Mouse (Mus musculus) lung, postnatal 25 days (tissue): ENCODE data around the gene Mettl7a2.
"Not testable (repeated sequence)": the region's sequence is repeated elsewhere in the genome, so short reads cannot be mapped to it uniquely, and the experiment has no call there.

Experiments
- DNase-seq: peaks from one replicate; pipeline ENCODE4 v3.0.0; 2022; ENCODE audit warnings: low spot score

The Mettl7a2 gene

GRCm38 (mm10) chr15:100337847-100338246, 15.2 kb upstream of the Mettl7a2 start:
- DNase-seq, result peak; percentile 79

DNA sequence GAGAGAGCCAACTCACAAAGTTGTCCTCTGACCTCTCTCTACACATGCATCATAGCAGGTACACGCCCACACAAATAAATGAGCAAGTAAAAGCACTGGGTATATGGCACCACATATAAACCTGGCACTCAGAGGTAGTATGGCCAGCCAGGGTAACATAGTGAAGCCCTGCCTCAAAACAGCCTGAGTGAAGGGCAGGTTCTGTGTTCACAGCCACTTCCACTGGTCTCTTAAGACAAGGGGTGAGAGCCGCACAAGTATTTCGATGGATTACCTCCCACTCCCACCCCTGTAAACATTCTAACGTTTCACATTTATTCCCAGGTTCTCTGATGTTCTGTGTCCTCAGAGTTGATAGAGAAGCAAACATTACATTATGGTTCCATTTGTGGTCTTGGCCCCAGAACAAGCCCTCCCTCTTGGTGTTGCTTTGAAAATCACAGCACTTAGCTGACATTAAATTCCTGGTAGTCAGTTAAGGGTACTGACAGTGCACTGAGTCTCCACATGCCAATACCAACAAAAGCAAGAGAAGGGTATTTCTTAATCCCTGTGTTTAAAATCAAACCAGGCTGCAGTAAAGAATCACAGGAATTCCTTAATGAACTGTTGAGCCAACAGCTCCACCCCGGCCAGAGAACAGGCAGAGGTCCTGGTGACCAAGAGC, 11.6 kb upstream of the Mettl7a2 start:
- DNase-seq, result peak; percentile 69

DNA sequence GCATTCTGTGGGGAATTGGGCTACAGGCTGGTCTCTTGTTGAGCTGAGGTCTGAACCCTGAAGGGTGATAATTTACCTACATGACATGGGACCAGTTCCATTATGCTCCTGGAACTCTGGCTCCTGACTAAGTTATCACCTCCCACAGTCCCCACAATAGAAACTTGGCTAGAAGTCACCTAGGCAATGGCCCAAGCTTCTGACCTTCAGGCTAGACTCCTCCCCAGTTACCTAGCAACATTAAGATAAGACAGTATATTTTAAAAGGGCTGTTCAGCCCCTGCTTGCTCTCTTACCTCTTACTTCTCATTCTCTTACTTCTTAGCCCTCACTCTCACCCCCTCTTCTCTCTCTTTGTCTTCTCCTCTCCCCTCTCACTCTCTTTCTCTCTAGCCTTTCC, 7.5 kb upstream of the Mettl7a2 start:
- no peak for DNase-seq

- DNase-seq, result no peak
Measured at GRCm38 (mm10) chr15:100346761-100347160, 6.2 kb upstream of the Mettl7a2 start.

DNA sequence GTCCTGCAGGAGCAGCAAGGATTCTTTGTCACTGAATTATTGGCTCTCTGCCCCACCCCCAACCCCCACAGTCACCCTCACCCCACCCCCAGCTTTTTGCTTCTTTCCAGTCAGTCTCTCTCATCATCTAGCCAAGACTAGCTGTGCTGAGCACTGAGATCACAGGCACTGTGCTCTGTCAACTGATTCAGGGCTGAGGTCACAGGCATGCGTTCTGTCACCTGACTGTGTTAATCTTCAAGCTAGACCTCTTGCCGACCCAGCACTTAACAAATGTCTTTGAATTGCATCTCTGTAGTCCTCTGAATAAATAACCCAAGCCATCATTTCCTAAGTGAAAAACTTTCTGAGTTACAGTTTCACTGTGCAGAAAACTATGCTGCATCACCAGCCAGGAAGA, 3.5 kb upstream of the Mettl7a2 start:
- no peak for DNase-seq

DNA sequence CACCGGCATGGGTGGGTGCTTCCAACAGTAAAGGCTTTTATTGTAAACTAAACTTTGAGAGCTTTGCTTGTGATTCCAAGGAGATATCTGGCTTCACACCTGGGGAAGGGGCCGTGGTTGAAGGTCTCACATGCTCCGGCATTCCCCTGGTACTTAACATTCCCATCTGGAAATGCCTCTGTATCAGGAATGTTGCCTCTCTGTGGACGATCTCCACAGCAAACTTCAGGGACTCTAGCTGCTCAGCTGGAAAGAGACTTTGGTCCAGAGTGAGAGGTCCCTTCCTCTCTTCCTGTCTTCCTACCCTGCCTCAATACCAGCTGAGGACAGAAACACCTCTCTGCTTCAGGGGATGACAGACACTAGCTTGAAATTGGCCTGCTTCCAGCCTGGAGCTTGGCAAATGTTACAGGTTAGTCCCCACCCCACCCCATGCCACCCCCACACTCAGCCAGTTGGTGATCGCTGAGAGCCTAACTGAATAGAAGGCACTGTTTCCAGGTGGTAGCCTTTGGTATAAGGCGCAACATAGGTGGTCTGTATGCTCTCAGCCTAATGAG, 1.4 kb upstream of the Mettl7a2 start:
- DNase-seq, result no peak

DNA sequence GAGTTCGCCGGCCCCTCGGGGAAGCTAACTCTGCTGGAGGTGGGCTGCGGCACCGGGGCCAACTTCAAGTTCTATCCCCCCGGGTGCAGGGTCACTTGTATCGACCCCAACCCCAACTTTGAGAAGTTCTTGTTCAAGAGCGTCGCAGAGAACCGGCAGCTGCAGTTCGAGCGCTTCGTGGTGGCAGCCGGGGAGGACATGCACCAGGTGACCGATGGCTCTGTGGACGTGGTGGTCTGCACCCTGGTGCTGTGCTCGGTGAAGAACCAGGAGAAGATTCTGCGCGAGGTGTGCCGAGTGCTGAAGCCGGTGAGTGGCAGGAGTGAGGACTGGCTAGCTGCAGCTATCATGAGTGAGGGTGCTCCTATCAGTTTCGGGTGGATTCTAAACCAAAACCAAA, 399 bp downstream of the Mettl7a2 start:
- DNase-seq, result not testable (repeated sequence)

GRCm38 (mm10) chr15:100355876-100356275, 2.9 kb downstream of the Mettl7a2 start:
- no peak for DNase-seq

GRCm38 (mm10) chr15:100364242-100364641, 11.2 kb downstream of the Mettl7a2 start, which contains the start of gene Higd1c:
Gene Higd1c, plus strand, starts transcription at chr15:100364542.
- no peak for DNase-seq

GRCm38 (mm10) chr15:100365967-100366366, 13.0 kb downstream of the Mettl7a2 start:
- DNase-seq, result not testable (repeated sequence)

DNA sequence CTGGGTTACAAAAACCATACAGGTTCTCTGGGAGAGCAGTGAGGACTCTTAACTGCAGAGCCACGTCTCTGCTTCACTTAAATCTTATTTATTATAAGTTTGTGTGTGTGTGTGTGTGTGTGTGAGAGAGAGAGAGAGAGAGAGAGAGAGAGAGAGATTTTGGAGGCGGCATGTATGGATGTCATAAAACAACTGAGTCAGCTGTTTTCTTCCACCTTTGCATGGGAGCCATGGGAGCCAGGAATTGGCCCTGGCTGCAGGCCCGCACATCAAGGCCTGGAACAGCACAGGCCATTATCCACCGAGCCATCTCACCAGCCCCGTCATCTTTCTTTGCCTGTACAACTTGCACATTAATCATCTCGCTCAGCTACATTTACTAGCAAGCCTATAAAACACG, 14.1 kb downstream of the Mettl7a2 start:
- DNase-seq, result no peak

DNA sequence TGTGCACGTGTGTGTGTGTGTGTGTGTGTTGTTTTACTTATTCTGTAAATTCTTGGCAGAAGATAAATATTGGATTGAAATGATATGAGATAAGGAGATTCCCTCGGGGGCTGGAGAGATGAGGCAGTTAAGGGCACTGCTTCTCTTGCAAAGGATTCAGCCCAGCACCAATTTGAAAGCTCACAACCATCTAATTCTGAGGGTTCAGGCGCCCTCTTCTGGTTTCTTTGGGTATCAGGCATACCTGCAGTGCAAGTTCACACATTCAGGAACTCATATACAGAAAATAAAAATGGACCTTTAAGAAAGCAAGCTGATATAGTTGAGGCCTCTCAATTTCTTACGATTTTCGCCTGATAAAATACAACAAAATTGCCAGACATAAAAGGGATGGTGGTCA, 22.1 kb downstream of the Mettl7a2 start:
- peak; percentile 74 for DNase-seq

DNA sequence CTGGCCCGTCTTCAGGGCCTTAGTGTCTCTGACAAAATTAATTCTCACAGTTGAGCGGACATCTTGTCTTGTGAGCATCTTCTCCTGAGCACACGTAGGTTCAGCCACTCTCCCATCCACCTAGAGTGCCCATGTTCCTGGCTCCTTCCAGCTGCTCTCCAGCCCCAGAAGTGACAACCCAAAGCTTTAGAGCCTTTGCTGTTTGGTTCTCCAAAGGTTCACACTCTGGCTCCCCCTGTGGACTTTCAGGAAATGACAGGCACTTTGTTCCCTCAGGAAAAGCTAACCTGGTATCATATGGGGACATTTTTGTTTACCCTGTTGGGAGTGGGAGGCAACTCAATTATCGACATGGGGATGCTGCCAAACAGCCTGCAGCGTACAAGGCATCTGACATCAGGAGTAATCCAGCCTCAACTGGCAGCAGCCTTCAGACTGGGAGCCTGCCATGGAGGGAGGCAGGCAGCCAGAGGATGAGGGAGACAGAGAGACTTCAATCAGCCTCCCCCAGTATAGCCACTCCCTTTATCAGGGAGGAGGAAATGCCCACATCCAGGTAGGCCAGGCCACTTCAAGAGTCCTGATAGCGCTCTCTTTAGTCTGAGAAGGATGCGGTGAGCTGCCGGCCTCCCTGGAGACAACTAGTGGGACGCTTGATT, 25.0 kb downstream of the Mettl7a2 start:
- not testable (repeated sequence) for DNase-seq

DNA sequence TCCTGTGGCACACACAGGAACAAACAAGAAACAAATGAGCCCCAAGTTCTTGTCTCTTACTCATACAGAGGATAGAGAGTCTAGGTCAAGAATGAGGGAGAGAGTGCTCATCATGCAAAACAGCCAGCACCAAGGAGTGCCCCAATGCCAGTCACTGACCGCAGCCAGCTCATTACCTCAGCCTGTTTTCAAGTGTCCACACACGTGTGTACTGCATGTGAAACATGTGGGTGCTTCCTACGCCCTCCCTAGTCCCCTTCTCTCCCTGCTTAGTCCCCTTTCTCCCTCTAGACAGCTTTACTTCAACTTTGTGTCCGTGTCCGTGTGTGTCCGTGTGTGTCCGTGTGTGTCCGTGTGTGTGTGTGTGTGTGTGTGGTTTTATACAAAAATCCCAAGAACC, 26.7 kb downstream of the Mettl7a2 start:
- no peak for DNase-seq

DNA sequence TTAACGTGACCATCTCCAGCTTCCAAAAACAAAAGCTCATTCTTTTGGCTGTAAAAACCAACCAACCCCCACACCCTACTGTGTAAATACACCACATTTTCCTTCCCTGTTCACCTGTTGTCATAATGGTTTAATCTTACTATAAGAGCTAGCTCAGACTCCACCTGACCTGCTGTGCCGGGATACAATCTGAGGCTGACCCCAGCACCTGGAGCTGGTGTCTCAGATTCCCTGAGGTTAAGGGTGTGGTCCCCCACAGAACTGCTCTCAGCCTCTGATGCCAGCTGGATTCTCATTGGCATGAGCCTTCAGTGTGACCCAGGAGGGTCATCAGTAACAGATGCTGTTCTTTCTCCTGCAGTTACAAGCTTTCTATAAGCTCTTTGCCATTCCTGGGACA, 27.1 kb downstream of the Mettl7a2 start:
- no peak for DNase-seq

GRCm38 (mm10) chr15:100385705-100386104, 32.7 kb downstream of the Mettl7a2 start:
- DNase-seq, result no peak

GRCm38 (mm10) chr15:100387544-100388223, 34.7 kb downstream of the Mettl7a2 start:
- peak; percentile 44 for DNase-seq

- no peak for DNase-seq
Measured at GRCm38 (mm10) chr15:100388224-100388835, 35.3 kb downstream of the Mettl7a2 start.

- no peak for DNase-seq
Measured at GRCm38 (mm10) chr15:100388886-100389285, 35.9 kb downstream of the Mettl7a2 start.

DNA sequence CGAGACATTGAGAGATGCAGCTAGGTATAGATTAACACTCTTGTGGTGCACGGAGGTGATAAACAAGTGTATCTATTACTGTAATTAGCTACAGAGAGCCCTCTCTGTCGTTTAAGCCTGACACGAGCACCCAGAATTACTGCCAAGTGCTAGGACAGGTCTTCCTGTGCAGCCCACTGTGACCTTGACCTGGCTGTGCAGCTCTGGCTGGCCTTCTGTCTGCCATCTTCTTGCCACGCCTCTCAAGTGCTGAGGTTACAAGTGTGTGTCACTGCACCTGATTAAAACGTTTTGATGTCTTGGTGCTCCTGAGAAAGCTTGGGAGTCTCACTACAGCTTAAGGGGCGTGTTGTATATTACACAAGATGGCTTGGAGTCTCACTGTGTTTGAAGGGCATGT, 38.1 kb downstream of the Mettl7a2 start:
- no peak for DNase-seq

GRCm38 (mm10) chr15:100391599-100391998, 38.6 kb downstream of the Mettl7a2 start:
- no peak for DNase-seq

GRCm38 (mm10) chr15:100393016-100393415, 40.0 kb downstream of the Mettl7a2 start:
- DNase-seq, result no peak
